Mouse (Mus musculus): ENCODE measurements around the gene Stk32b.

DNA sequence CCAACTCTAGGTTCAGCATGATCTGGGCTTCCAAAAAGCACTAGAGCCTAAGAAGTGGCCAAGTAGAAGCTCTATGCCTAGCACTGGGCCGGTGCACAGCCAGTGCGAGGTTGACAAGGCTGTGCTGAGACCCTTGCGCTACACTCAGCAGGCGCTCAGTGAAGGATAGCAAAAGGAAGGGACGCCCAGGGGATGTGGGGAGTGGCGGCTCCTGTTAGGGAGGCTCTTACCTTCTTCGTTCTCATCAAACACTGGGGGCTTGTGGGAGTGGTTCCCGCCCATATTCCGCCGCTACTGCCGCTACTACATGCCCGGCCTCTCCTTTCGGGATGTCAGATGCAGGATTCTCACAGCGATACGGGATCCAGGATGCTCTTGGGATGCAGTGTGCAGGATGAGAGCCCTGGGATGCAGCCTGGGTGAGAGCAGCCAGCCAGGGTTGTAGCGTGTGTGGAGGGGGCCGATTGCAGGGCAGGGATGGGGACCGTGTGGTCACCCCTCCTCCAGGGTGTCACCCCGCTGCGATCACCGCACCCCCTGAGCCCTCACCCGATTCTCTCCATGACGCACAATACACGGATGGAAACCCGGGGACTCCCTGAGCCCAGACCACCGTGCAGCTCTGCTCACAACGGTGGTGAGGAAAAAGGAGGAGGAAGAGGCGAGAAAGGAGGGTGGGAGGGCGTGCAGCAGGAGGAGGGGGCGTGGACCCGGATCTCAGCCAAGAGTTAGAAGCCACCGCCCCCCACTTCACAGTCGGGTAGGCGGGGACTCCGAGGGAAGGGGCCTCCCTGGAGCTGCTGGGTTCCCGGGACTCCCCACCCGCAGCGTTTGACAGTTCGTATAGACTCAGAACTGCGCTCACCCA, at the start of gene Stk32b:
- TF ChIP-seq CTCF (IDR thresholded peaks at IDR 0.05; ENCODE audit: insufficient read depth, low read depth, low read length) (no peak), POLR2A (IDR thresholded peaks at IDR 0.05; ENCODE audit: insufficient read depth, low read depth, low read length) (no peak)
